Mouse (Mus musculus): Measurements from ENCODE around the gene Pfas.

- TF ChIP-seq GATA1 (IDR thresholded peaks at IDR 0.05; ENCODE audit: low read length): no peak
- no peak for TF ChIP-seq TAL1 (IDR thresholded peaks at IDR 0.05; ENCODE audit: low read length)
These were observed 34.2 kb downstream of the Pfas start for GRCm38 (mm10) chr11:68974059-68974450.
